Mouse (Mus musculus) testis, adult 2 months (tissue): ENCODE measurements around the gene Pogz.

Source experiments
- CTCF ChIP-seq: fragments of 200-500 bp; IDR thresholded peaks from 2 replicates; pipeline ENCODE4 v1.5.1; 2012; ENCODE audit warnings: low read depth, mild to moderate bottlenecking, inconsistent platforms, low read length, moderate library complexity; ENCODE audit not compliant: control insufficient read depth, insufficient read depth, insufficient replicate concordance
- POLR2A ChIP-seq: fragments of 200-500 bp; IDR thresholded peaks from 2 replicates; pipeline ENCODE4 v1.6.1; 2012; ENCODE audit warnings: low read depth, mild to moderate bottlenecking, inconsistent platforms, low read length, moderate library complexity; ENCODE audit not compliant: control insufficient read depth

DNA sequence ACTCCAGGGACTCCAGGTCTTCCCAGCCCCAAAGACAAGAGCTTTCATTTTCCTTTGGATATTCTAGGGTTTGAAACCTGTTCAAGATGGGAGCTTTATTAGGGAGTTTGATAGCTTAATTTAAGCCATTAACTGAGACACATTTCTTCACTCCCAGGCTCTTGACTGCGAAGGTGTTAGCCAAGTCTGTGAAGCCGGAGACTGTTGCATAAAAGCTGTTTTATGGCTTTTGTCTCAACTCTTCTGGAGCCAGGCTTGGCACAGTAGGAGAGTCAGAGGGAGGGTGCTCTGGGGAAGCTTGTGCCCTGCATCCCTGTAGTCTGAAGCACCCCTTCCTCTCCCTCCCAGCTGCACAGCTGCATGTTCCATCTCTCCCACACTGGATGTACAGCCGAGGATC, 85.0 kb downstream of the Pogz start:
- no peak for TF ChIP-seq POLR2A
- TF ChIP-seq CTCF, result no peak
